Mouse (Mus musculus): ENCODE results near the gene Pdrg1. TPM values are rescaled to one million over a fixed set of nuclear protein-coding genes. Genes with fewer than 3 reads are reported as not detected.
A peak's percentile ranks its signal among the peaks of the same experiment; 100 is the strongest.

Gene Pdrg1
- 175 and 193 TPM in 2 replicates for polyA plus RNA-seq (2015; fragmentation: Nextera tagmentation; extraction: Ambion mirVana)

GRCm38 (mm10) chr2:153014758-153015593 is at the start of gene Pdrg1:
Gene Pdrg1, minus strand, starts transcription at chr2:153015427.
- 2% methylated on average over 54 of the region's 54 CpGs for WGBS
- no peak within 1 kb of the TSS for H3K27ac ChIP-seq
- peaks cover 11% of the 10 kb centered on the region; the same call in 1 of the 2 replicates for H3K27me3 ChIP-seq
- peak within 1 kb of the TSS; percentile 87 for H3K4me2 ChIP-seq (replicated peaks)
- peak; percentile 96 for ATAC-seq
- H3K4me3 ChIP-seq (replicated peaks), result peak within 1 kb of the TSS; percentile 88
- peak within 1 kb of the TSS; percentile 90 for H3K9ac ChIP-seq (replicated peaks)
- peaks cover 18% of the 10 kb centered on the region for H3K4me1 ChIP-seq (replicated peaks)
- no peaks in the 10 kb centered on the region for H3K9me3 ChIP-seq
- peaks cover 37% of the 10 kb centered on the region for H3K36me3 ChIP-seq

GRCm38 (mm10) chr2:153064190-153064970 is 49.2 kb upstream of the Pdrg1 start:
- Histone ChIP-seq H3K36me3 (peaks cover 4% of the 10 kb centered on the region; the same call in 1 of the 2 replicates), H3K9me3 (no peaks in the 10 kb centered on the region), H3K27me3 (peaks cover 14% of the 10 kb centered on the region), H3K9ac (replicated peaks) (no peak overlapping the region), H3K4me1 (replicated peaks) (0 out of 2 replicates have a peak, but pooled peaks cover 7% of the 10 kb centered on the region), H3K4me3 (replicated peaks) (no peak overlapping the region), H3K4me2 (replicated peaks) (no peak overlapping the region), H3K27ac (no peak overlapping the region)
- no peak for ATAC-seq
- WGBS, result 72% methylated on average over 9 of the region's 9 CpGs

DNA sequence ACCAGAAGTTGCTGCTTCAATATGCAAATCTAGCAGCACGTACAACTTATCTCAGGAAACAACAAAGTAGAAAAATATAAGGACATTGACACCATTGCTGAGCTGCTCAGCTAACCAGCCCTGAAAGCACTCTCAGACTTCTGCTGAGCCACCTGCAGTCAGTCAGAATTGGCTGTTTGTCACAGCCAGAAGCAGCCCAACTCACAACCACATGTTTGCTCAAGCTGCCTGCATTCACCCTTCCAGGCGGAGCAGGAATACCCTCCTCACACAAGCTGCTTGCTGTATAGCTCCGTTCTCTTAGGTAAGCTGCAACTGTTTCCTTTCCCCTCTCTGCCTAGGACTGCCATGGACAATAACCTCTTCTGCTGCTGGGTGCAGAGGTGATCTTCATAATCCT is 48.2 kb upstream of the Pdrg1 start:
- H3K27me3 ChIP-seq, result peaks cover 7% of the 10 kb centered on the region; the same call in 1 of the 2 replicates
- peak overlapping the region; percentile 10; the same call in 1 of the 2 replicates for H3K27ac ChIP-seq
- 0 out of 2 replicates have a peak, but pooled peaks cover 7% of the 10 kb centered on the region for H3K4me1 ChIP-seq (replicated peaks)
- no peak overlapping the region; the same call in 1 of the 2 replicates for H3K9ac ChIP-seq (replicated peaks)
- peaks cover 4% of the 10 kb centered on the region; the same call in 1 of the 2 replicates for H3K36me3 ChIP-seq
- H3K9me3 ChIP-seq, result no peaks in the 10 kb centered on the region
- no peak for ATAC-seq
- 0 out of 2 replicates have a peak overlapping the region, but pooled peaks have one; percentile 1 for H3K4me2 ChIP-seq (replicated peaks)
- no peak overlapping the region for H3K4me3 ChIP-seq (replicated peaks)
- WGBS, result 62% methylated on average over 3 of the region's 3 CpGs

DNA sequence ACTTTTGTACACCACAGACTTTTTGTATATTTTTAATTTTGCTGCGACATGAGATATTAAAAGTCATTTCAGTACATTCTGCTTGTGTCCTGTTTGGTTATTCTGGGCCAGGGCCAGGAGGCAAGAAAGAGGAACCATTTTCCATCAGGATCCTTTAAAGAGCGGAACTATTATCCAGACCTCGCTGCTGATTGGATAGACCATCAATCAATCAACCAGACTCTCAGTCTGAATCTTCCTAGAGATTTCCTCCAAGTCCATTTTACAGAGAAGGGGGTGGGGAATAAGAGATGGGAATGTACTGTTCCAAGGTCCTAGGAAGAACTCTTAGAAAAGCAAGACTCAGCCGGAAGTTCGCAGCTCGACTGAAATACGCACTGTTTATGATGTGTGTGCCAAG is 45.0 kb upstream of the Pdrg1 start:
- no peak for ATAC-seq
- no peak overlapping the region for H3K9ac ChIP-seq (replicated peaks)
- WGBS, result 89% methylated on average over 7 of the region's 7 CpGs

DNA sequence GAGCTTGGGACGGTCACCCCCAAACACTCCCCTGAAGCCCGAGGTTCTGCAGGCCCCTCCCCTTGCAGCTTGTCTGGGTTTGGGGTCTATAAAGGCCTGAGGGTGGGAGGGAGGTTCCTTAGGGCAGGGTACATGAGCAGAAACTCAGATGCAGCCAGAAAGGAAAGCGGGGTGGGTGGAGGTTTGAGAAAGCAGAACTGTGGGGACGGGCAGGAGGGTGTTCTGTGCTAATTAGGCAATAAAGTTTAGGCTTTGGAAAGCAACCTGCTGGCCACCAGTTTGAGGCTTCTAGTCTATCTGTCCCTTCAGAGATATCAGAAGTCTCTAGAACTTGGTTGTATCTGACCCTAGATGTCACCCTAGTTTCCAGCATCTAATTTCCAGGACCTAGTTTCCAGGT is 43.1 kb upstream of the Pdrg1 start:
- no peak for ATAC-seq
- 77% methylated on average over 4 of the region's 4 CpGs for WGBS
- peaks cover 31% of the 10 kb centered on the region for H3K36me3 ChIP-seq

More for the DNA sequence above, 45.0 kb upstream of the Pdrg1 start:
- no peak overlapping the region for H3K4me2 ChIP-seq (replicated peaks)
- H3K4me3 ChIP-seq (replicated peaks), result no peak overlapping the region
- H3K27me3 ChIP-seq, result no peaks in the 10 kb centered on the region
- H3K4me1 ChIP-seq (replicated peaks), result 0 out of 2 replicates have a peak, but pooled peaks cover 7% of the 10 kb centered on the region
- no peak overlapping the region for H3K27ac ChIP-seq
- H3K9me3 ChIP-seq, result no peaks in the 10 kb centered on the region
- H3K36me3 ChIP-seq, result peaks cover 16% of the 10 kb centered on the region

GRCm38 (mm10) chr2:153055270-153055920 is 40.2 kb upstream of the Pdrg1 start:
- H3K4me2 ChIP-seq (replicated peaks), result no peak overlapping the region
- peaks cover 30% of the 10 kb centered on the region for H3K27me3 ChIP-seq
- peaks cover 28% of the 10 kb centered on the region for H3K36me3 ChIP-seq
- no peak for ATAC-seq
- no peak overlapping the region for H3K4me3 ChIP-seq (replicated peaks)
- no peaks in the 10 kb centered on the region for H3K9me3 ChIP-seq
- 0 out of 2 replicates have a peak, but pooled peaks cover 4% of the 10 kb centered on the region for H3K4me1 ChIP-seq (replicated peaks)
- H3K27ac ChIP-seq, result no peak overlapping the region
- H3K9ac ChIP-seq (replicated peaks), result no peak overlapping the region
- WGBS, result 61% methylated on average over 6 of the region's 6 CpGs

More for the DNA sequence above, 43.1 kb upstream of the Pdrg1 start:
- peaks cover under 1% of the 10 kb centered on the region; the same call in 1 of the 2 replicates for H3K27me3 ChIP-seq
- H3K27ac ChIP-seq, result no peak overlapping the region
- H3K4me3 ChIP-seq (replicated peaks), result no peak overlapping the region
- H3K4me1 ChIP-seq (replicated peaks), result no peaks in the 10 kb centered on the region
- H3K4me2 ChIP-seq (replicated peaks), result no peak overlapping the region
- no peak overlapping the region for H3K9ac ChIP-seq (replicated peaks)
- H3K9me3 ChIP-seq, result no peaks in the 10 kb centered on the region

DNA sequence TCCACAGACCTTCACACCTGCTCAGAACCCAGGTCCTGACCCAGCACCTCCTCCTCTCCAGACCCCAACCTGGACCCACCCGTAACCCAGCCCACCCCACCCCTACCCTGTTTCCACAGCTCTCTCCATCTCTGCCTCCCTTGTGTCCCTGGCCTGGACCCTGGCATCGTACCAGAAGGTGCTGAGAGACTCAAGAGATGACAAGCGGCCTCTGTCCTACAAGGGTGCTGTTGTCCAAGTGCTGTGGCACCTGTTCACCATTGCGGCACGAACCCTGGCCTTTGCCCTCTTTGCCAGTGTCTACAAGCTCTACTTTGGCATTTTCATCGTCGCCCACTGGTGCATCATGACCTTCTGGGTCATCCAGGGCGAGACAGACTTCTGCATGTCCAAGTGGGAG is 38.7 kb upstream of the Pdrg1 start:
- Histone ChIP-seq H3K9me3 (no peaks in the 10 kb centered on the region), H3K27me3 (peaks cover 32% of the 10 kb centered on the region), H3K36me3 (peaks cover 27% of the 10 kb centered on the region), H3K4me3 (replicated peaks) (no peak overlapping the region), H3K27ac (no peak overlapping the region), H3K4me1 (replicated peaks) (peaks cover 14% of the 10 kb centered on the region), H3K9ac (replicated peaks) (no peak overlapping the region), H3K4me2 (replicated peaks) (no peak overlapping the region)
- WGBS, result 92% methylated on average over 8 of the region's 8 CpGs
- no peak for ATAC-seq

GRCm38 (mm10) chr2:153052700-153053351 is 37.6 kb upstream of the Pdrg1 start:
- WGBS, result 11% methylated on average over 30 of the region's 30 CpGs
- Histone ChIP-seq H3K36me3 (peaks cover 27% of the 10 kb centered on the region), H3K27ac (no peak overlapping the region), H3K27me3 (peaks cover 32% of the 10 kb centered on the region), H3K4me1 (replicated peaks) (peaks cover 22% of the 10 kb centered on the region), H3K4me3 (replicated peaks) (no peak overlapping the region), H3K4me2 (replicated peaks) (no peak overlapping the region), H3K9me3 (no peaks in the 10 kb centered on the region), H3K9ac (replicated peaks) (no peak overlapping the region)
- ATAC-seq, result no peak

GRCm38 (mm10) chr2:153051537-153051936 is 36.3 kb upstream of the Pdrg1 start:
- Histone ChIP-seq H3K9ac (replicated peaks) (no peak overlapping the region; the same call in 1 of the 2 replicates), H3K4me1 (replicated peaks) (peaks cover 29% of the 10 kb centered on the region), H3K4me2 (replicated peaks) (no peak overlapping the region), H3K9me3 (no peaks in the 10 kb centered on the region), H3K27ac (no peak overlapping the region), H3K27me3 (peaks cover 32% of the 10 kb centered on the region), H3K4me3 (replicated peaks) (no peak overlapping the region), H3K36me3 (peaks cover 20% of the 10 kb centered on the region)
- ATAC-seq, result no peak
- 82% methylated on average over 9 of the region's 9 CpGs for WGBS

DNA sequence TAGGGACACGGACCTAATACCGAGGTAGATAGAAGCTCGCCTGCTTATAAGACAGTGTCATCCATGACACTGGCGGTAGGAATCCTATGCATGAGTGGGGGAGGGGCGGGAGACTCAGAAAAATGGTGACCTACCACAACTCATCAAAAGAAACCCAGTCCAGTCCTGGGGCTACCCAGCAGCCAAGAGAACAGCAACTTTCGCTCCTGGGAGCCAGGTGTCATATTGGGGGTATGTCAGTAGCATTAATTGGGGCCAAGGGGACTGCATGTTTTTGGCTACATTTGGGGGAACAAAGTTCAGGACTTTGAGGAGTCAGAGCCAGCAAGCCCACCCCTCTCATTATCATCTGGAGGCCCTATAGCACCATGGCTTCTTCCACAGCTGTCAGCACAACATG is 35.9 kb upstream of the Pdrg1 start:
- no peak overlapping the region; the same call in 1 of the 2 replicates for H3K9ac ChIP-seq (replicated peaks)
- H3K27me3 ChIP-seq, result peaks cover 32% of the 10 kb centered on the region
- no peak overlapping the region for H3K4me3 ChIP-seq (replicated peaks)
- no peak for ATAC-seq
- H3K4me1 ChIP-seq (replicated peaks), result peaks cover 32% of the 10 kb centered on the region
- H3K4me2 ChIP-seq (replicated peaks), result no peak overlapping the region
- WGBS, result 83% methylated on average over 6 of the region's 6 CpGs
- H3K9me3 ChIP-seq, result no peaks in the 10 kb centered on the region
- peaks cover 18% of the 10 kb centered on the region for H3K36me3 ChIP-seq
- H3K27ac ChIP-seq, result no peak overlapping the region

DNA sequence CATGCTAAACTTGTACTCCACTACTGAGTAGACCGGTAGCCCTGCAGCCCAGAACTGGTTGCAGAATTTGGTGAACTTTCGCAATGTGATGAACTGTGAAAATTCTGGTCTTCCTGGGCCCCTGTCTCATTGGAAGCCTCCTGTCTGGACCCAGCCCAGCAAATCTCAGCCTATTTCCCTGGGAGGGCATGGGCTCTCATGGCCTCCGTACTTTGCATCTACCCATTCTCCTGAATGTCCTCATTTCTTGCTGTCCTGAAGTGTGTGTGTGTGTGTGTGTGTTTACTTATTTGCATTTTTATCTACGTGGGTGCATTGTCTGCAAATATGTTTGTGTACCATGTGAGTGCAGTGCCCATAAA is 34.8 kb upstream of the Pdrg1 start:
- H3K4me1 ChIP-seq (replicated peaks), result peaks cover 39% of the 10 kb centered on the region
- peaks cover 32% of the 10 kb centered on the region for H3K27me3 ChIP-seq
- H3K27ac ChIP-seq, result peak overlapping the region; percentile 27

More for the DNA sequence above, 34.8 kb upstream of the Pdrg1 start:
- H3K4me2 ChIP-seq (replicated peaks), result no peak overlapping the region
- H3K9ac ChIP-seq (replicated peaks), result no peak overlapping the region
- peaks cover 12% of the 10 kb centered on the region for H3K36me3 ChIP-seq
- WGBS, result 81% methylated on average over 4 of the region's 4 CpGs
- no peak for ATAC-seq
- no peaks in the 10 kb centered on the region for H3K9me3 ChIP-seq
- H3K4me3 ChIP-seq (replicated peaks), result no peak overlapping the region

All from midbrain, embryonic 13.5 days (tissue).